Mouse (Mus musculus) spleen, adult 2 months (tissue): Measurements from ENCODE around the gene Runx2.

Experiments
- CTCF ChIP-seq: fragments of 200-500 bp; IDR thresholded peaks from 2 replicates; pipeline ENCODE4 v1.5.1; 2011; ENCODE audit warnings: mild to moderate bottlenecking, inconsistent platforms; ENCODE audit not compliant: insufficient read depth, insufficient read length, insufficient replicate concordance; ENCODE audit errors: extremely low read depth
- POLR2A ChIP-seq: fragments of 200-500 bp; IDR thresholded peaks from 2 replicates; pipeline ENCODE4 v1.6.1; 2011; ENCODE audit warnings: low read depth, low read length, inconsistent platforms

DNA sequence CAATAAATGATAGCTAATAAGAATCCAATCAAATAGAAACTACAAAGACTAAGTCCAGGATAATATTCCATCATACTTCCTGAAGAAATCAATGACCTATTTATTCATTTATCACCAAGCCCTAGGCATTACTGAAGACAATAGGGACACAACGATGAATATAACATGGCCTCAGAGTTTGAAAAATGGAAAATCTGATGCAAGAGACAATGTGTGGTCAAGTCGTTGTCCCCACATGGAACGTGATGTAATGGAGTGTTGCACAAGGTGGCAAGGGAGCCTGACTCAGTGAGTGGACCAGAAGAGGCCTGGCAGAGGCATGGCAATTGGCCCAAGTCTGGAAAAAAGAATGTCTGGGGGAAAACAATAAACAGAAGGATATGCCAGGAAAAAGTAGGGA is 161.5 kb downstream of the Runx2 start:
- TF ChIP-seq CTCF (no peak), POLR2A (no peak)
